Mouse (Mus musculus) forebrain, embryonic 12.5 days (tissue): Measurements from ENCODE around the gene Tmem95. TPM values are rescaled to one million over a fixed set of nuclear protein-coding genes. Genes with fewer than 3 reads are reported as not detected.

ENCODE experiments used
- ATAC-seq: fragments of 200-750 bp; cut with Nextera tagmentation; 2 replicates; pipeline ENCODE4 v1.8.0; 2017; ENCODE audit warnings: moderate TSS enrichment; ENCODE audit not compliant: low FRiP score
- H3K27ac ChIP-seq: fragments of 300-500 bp; sonication (generic); 2 replicates; pipeline ENCODE4 v1.5.1; 2016; ENCODE audit warnings: mild to moderate bottlenecking
- H3K27me3 ChIP-seq: fragments of 300-500 bp; sonication (generic); 2 replicates; pipeline ENCODE4 v1.6.1; 2016; ENCODE audit warnings: mild to moderate bottlenecking
- H3K36me3 ChIP-seq: fragments of 300-500 bp; sonication (generic); replicated peaks from 2 replicates; pipeline ENCODE4 v1.6.1; 2016; ENCODE audit warnings: mild to moderate bottlenecking
- H3K4me1 ChIP-seq: fragments of 300-500 bp; sonication (generic); 2 replicates; pipeline ENCODE4 v1.6.1; 2016
- H3K4me2 ChIP-seq: fragments of 300-500 bp; sonication (generic); 2 replicates; pipeline ENCODE4 v1.6.1; 2016; ENCODE audit warnings: mild to moderate bottlenecking, moderate library complexity
- H3K4me3 ChIP-seq: fragments of 300-500 bp; sonication (generic); replicated peaks from 2 replicates; pipeline ENCODE4 v1.5.1; 2016; ENCODE audit warnings: mild to moderate bottlenecking
- H3K9ac ChIP-seq: fragments of 300-500 bp; sonication (generic); 2 replicates; pipeline ENCODE4 v1.6.1; 2016; ENCODE audit warnings: mild to moderate bottlenecking
- H3K9me3 ChIP-seq: fragments of 300-500 bp; sonication (generic); 2 replicates; pipeline ENCODE4 v1.6.1; 2016
- WGBS: fragments of 180-500 bp; shearing (Covaris S2); methylation state at CpG from one replicate; pipeline ENCODE4 v1.1.7; 2016; 5-methylcytosine and 5-hydroxymethylcytosine counted together
- polyA plus RNA-seq: library from polyadenylated mRNA; unstranded; fragments of >200 nt; fragmentation: Nextera tagmentation; extraction: Ambion mirVana; gene quantifications from 2 replicates; pipeline ENCODE4 v1.2.1, GENCODE M21; 2016

The Tmem95 gene
- polyA plus RNA-seq = not detected in 2 replicates

- H3K4me1 ChIP-seq = peaks cover 36% of the 10 kb centered on the region
- H3K9me3 ChIP-seq = no peaks in the 10 kb centered on the region
- ATAC-seq = no peak
- 92% methylated on average over 11 of the region's 11 CpGs for WGBS
- 0 out of 2 replicates have a peak within 1 kb of the TSS, but pooled peaks have one; percentile 14 for H3K4me3 ChIP-seq
- H3K36me3 ChIP-seq = no peaks in the 10 kb centered on the region
- peaks cover 31% of the 10 kb centered on the region for H3K27me3 ChIP-seq
- no peak within 1 kb of the TSS; the same call in 1 of the 2 replicates for H3K27ac ChIP-seq
- H3K9ac ChIP-seq = no peak within 1 kb of the TSS
- H3K4me2 ChIP-seq = peak within 1 kb of the TSS; percentile 44
These were observed at the start of gene Tmem95 for GRCm38 (mm10) chr11:69877878-69878277. Gene Tmem95, minus strand, starts transcription at chr11:69878018.

- Histone ChIP-seq H3K9ac (no peak overlapping the region), H3K4me1 (peaks cover under 1% of the 10 kb centered on the region; the same call in 1 of the 2 replicates), H3K27me3 (no peaks in the 10 kb centered on the region), H3K9me3 (no peaks in the 10 kb centered on the region), H3K27ac (no peak overlapping the region), H3K4me3 (no peak overlapping the region), H3K4me2 (no peak overlapping the region), H3K36me3 (no peaks in the 10 kb centered on the region)
- 94% methylated on average over 2 of the region's 2 CpGs for WGBS
- no peak for ATAC-seq
These were observed 49.7 kb upstream of the Tmem95 start for GRCm38 (mm10) chr11:69927501-69927900.

GRCm38 (mm10) chr11:69922796-69923195 lies 45.0 kb upstream of the Tmem95 start:
- 0 out of 2 replicates have a peak overlapping the region, but pooled peaks have one; percentile 92 for H3K4me2 ChIP-seq
- peaks cover 16% of the 10 kb centered on the region for H3K36me3 ChIP-seq
- WGBS = 70% methylated on average over 3 of the region's 3 CpGs
- H3K4me1 ChIP-seq = peaks cover 19% of the 10 kb centered on the region
- H3K4me3 ChIP-seq = no peak overlapping the region
- H3K9me3 ChIP-seq = no peaks in the 10 kb centered on the region
- ATAC-seq = no peak
- peak overlapping the region; percentile 99; the same call in 1 of the 2 replicates for H3K9ac ChIP-seq
- peak overlapping the region; percentile 94; the same call in 1 of the 2 replicates for H3K27ac ChIP-seq
- H3K27me3 ChIP-seq = no peaks in the 10 kb centered on the region

- Histone ChIP-seq H3K4me2 (peak overlapping the region; percentile 92), H3K4me1 (peaks cover 19% of the 10 kb centered on the region), H3K4me3 (peak overlapping the region; percentile 100), H3K27ac (peak overlapping the region; percentile 94), H3K27me3 (no peaks in the 10 kb centered on the region), H3K36me3 (peaks cover 22% of the 10 kb centered on the region), H3K9me3 (no peaks in the 10 kb centered on the region), H3K9ac (peak overlapping the region; percentile 99)
- 4% methylated on average over 12 of the region's 12 CpGs for WGBS
- no peak for ATAC-seq
These were observed 44.4 kb upstream of the Tmem95 start for GRCm38 (mm10) chr11:69922012-69922756.

GRCm38 (mm10) chr11:69921114-69922011 lies 43.5 kb upstream of the Tmem95 start, which contains the start of gene Eif5a:
Gene Eif5a, minus strand, starts transcription at chr11:69921958.
- H3K27me3 ChIP-seq = no peaks in the 10 kb centered on the region
- no peaks in the 10 kb centered on the region for H3K9me3 ChIP-seq
- peak within 1 kb of the TSS; percentile 100 for H3K4me3 ChIP-seq
- peak; percentile 96 for ATAC-seq
- peaks cover 30% of the 10 kb centered on the region for H3K36me3 ChIP-seq
- H3K4me2 ChIP-seq = peak within 1 kb of the TSS; percentile 92
- H3K27ac ChIP-seq = peak within 1 kb of the TSS; percentile 94
- WGBS = under 1% methylated on average over 78 of the region's 78 CpGs
- H3K9ac ChIP-seq = peak within 1 kb of the TSS; percentile 99
- peaks cover 19% of the 10 kb centered on the region for H3K4me1 ChIP-seq

GRCm38 (mm10) chr11:69920266-69921031 lies 42.6 kb upstream of the Tmem95 start:
- ATAC-seq = peak; percentile 45
- Histone ChIP-seq H3K9ac (peak overlapping the region; percentile 99), H3K4me2 (peak overlapping the region; percentile 92), H3K4me1 (peaks cover 27% of the 10 kb centered on the region), H3K27ac (peak overlapping the region; percentile 94), H3K4me3 (peak overlapping the region; percentile 100), H3K9me3 (no peaks in the 10 kb centered on the region), H3K27me3 (no peaks in the 10 kb centered on the region), H3K36me3 (peaks cover 40% of the 10 kb centered on the region)
- 0% methylated on average over 61 of the region's 65 CpGs for WGBS

GRCm38 (mm10) chr11:69919661-69920265 lies 41.9 kb upstream of the Tmem95 start:
- Histone ChIP-seq H3K9me3 (no peaks in the 10 kb centered on the region), H3K27me3 (no peaks in the 10 kb centered on the region), H3K4me1 (peaks cover 34% of the 10 kb centered on the region), H3K27ac (peak overlapping the region; percentile 94), H3K4me3 (peak overlapping the region; percentile 100), H3K4me2 (peak overlapping the region; percentile 92), H3K36me3 (peaks cover 46% of the 10 kb centered on the region), H3K9ac (peak overlapping the region; percentile 99)
- WGBS = under 1% methylated on average over 17 of the region's 17 CpGs
- no peak for ATAC-seq

GRCm38 (mm10) chr11:69919053-69919452 lies 41.2 kb upstream of the Tmem95 start:
- no peak for ATAC-seq
- Histone ChIP-seq H3K4me1 (peaks cover 40% of the 10 kb centered on the region), H3K9ac (peak overlapping the region; percentile 99; the same call in 1 of the 2 replicates), H3K4me2 (peak overlapping the region; percentile 92), H3K27ac (no peak overlapping the region), H3K27me3 (no peaks in the 10 kb centered on the region), H3K9me3 (no peaks in the 10 kb centered on the region), H3K4me3 (peak overlapping the region; percentile 100), H3K36me3 (peaks cover 47% of the 10 kb centered on the region)
- 83% methylated on average over 9 of the region's 9 CpGs for WGBS

- H3K27ac ChIP-seq = no peak overlapping the region
- peaks cover 45% of the 10 kb centered on the region for H3K4me1 ChIP-seq
- ATAC-seq = no peak
- 89% methylated on average over 5 of the region's 5 CpGs for WGBS
- H3K9ac ChIP-seq = no peak overlapping the region
- H3K4me2 ChIP-seq = no peak overlapping the region
- H3K9me3 ChIP-seq = no peaks in the 10 kb centered on the region
- H3K27me3 ChIP-seq = no peaks in the 10 kb centered on the region
- H3K4me3 ChIP-seq = no peak overlapping the region
- peaks cover 51% of the 10 kb centered on the region for H3K36me3 ChIP-seq
These were observed 40.3 kb upstream of the Tmem95 start for GRCm38 (mm10) chr11:69918118-69918517.

- H3K4me1 ChIP-seq = peaks cover 49% of the 10 kb centered on the region
- peak overlapping the region; percentile 3; the same call in 1 of the 2 replicates for H3K9ac ChIP-seq
- no peak overlapping the region for H3K4me3 ChIP-seq
- H3K36me3 ChIP-seq = peaks cover 58% of the 10 kb centered on the region
- H3K27me3 ChIP-seq = no peaks in the 10 kb centered on the region
- no peaks in the 10 kb centered on the region for H3K9me3 ChIP-seq
- H3K4me2 ChIP-seq = no peak overlapping the region
- WGBS = 85% methylated on average over 8 of the region's 8 CpGs
- H3K27ac ChIP-seq = no peak overlapping the region
- no peak for ATAC-seq
These were observed 39.6 kb upstream of the Tmem95 start for GRCm38 (mm10) chr11:69917379-69917948.
